Mouse (Mus musculus) midbrain, embryonic 15.5 days (tissue): ENCODE results near the gene Olfr1393. TPM values are rescaled to one million over a fixed set of nuclear protein-coding genes. Genes with fewer than 3 reads are reported as not detected.

Experiments
- ATAC-seq: fragments of 200-750 bp; cut with Nextera tagmentation; replicated peaks from 2 replicates; pipeline ENCODE4 v1.8.0; 2017; ENCODE audit warnings: moderate TSS enrichment
- H3K27ac ChIP-seq: fragments of 300-500 bp; sonication (generic); 2 replicates; pipeline ENCODE4 v1.5.1; 2015; ENCODE audit warnings: mild to moderate bottlenecking, inconsistent platforms
- H3K27me3 ChIP-seq: fragments of 300-500 bp; sonication (generic); replicated peaks from 2 replicates; pipeline ENCODE4 v1.6.1; 2015; ENCODE audit warnings: inconsistent platforms
- H3K36me3 ChIP-seq: fragments of 300-500 bp; sonication (generic); replicated peaks from 2 replicates; pipeline ENCODE4 v1.6.1; 2015; ENCODE audit warnings: inconsistent platforms
- H3K4me1 ChIP-seq: fragments of 300-500 bp; sonication (generic); 2 replicates; pipeline ENCODE4 v1.6.1; 2015; ENCODE audit warnings: inconsistent platforms
- H3K4me2 ChIP-seq: fragments of 300-500 bp; sonication (generic); 2 replicates; pipeline ENCODE4 v1.6.1; 2015; ENCODE audit warnings: inconsistent platforms, mild to moderate bottlenecking, moderate library complexity
- H3K4me3 ChIP-seq: fragments of 300-500 bp; sonication (generic); 2 replicates; pipeline ENCODE4 v1.5.1; 2015; ENCODE audit warnings: mild to moderate bottlenecking, inconsistent platforms
- H3K9ac ChIP-seq: fragments of 300-500 bp; sonication (generic); 2 replicates; pipeline ENCODE4 v1.6.1; 2015; ENCODE audit warnings: mild to moderate bottlenecking, inconsistent platforms
- H3K9me3 ChIP-seq: fragments of 300-500 bp; sonication (generic); 2 replicates; pipeline ENCODE4 v1.6.1; 2016; ENCODE audit warnings: inconsistent platforms
- WGBS: fragments of 180-500 bp; shearing (Covaris S2); methylation state at CpG from one replicate; pipeline ENCODE4 v1.1.7; 2015; ENCODE audit warnings: mixed read lengths; 5-methylcytosine and 5-hydroxymethylcytosine counted together
- polyA plus RNA-seq: library from polyadenylated mRNA; unstranded; fragments of >200 nt; fragmentation: Nextera tagmentation; extraction: Ambion mirVana; gene quantifications from 2 replicates; pipeline ENCODE4 v1.2.1, GENCODE M21; 2015

The Olfr1393 gene
- 0.05 TPM in 1 of 2 replicates, not detected in the other for polyA plus RNA-seq

DNA sequence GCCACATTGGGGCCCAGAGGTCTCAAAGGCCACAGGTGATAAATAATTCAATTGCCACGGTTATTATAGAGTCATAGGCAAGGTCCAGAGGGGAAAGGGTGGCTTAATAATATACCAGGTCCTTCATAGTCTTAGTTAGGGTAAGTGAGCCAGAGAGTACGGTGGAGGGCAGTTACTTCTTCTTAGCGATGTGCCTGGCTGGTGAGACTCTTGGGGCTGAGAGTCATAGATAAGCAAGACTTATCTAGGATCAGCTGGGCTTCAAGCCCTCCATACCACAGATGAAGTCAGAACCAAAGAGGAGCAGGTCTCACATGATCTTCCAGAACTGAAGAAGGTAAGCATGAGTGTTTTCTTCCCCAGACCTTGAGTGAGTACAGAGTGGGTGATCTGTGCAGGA is at the start of gene Olfr1393:
TSS of gene Olfr1393 (plus strand) at position 83 of the 400 bp plus-strand sequence.
- H3K27ac ChIP-seq = no peak within 1 kb of the TSS
- no peaks in the 10 kb centered on the region for H3K36me3 ChIP-seq
- no peak within 1 kb of the TSS for H3K9ac ChIP-seq
- H3K4me2 ChIP-seq = no peak within 1 kb of the TSS
- 82% methylated on average over 3 of the region's 3 CpGs for WGBS
- no peak within 1 kb of the TSS for H3K4me3 ChIP-seq
- no peaks in the 10 kb centered on the region for H3K9me3 ChIP-seq
- ATAC-seq = no peak
- peaks cover 4% of the 10 kb centered on the region; the same call in 1 of the 2 replicates for H3K4me1 ChIP-seq
- no peaks in the 10 kb centered on the region for H3K27me3 ChIP-seq

- no peak overlapping the region for H3K9ac ChIP-seq
- H3K9me3 ChIP-seq = no peaks in the 10 kb centered on the region
- no peak for ATAC-seq
- no peaks in the 10 kb centered on the region for H3K4me1 ChIP-seq
- H3K27me3 ChIP-seq = no peaks in the 10 kb centered on the region
- no peak overlapping the region for H3K4me2 ChIP-seq
- no peak overlapping the region for H3K4me3 ChIP-seq
- H3K27ac ChIP-seq = no peak overlapping the region
- WGBS = 81% methylated on average over 3 of the region's 3 CpGs
- H3K36me3 ChIP-seq = no peaks in the 10 kb centered on the region
Observed at GRCm38 (mm10) chr11:49232781-49233180, 45.3 kb upstream of the Olfr1393 start.

- H3K4me1 ChIP-seq = no peaks in the 10 kb centered on the region
- WGBS = 79% methylated on average over 3 of the region's 3 CpGs
- H3K4me3 ChIP-seq = no peak overlapping the region
- no peak overlapping the region for H3K27ac ChIP-seq
- H3K36me3 ChIP-seq = no peaks in the 10 kb centered on the region
- H3K9ac ChIP-seq = no peak overlapping the region
- no peaks in the 10 kb centered on the region for H3K9me3 ChIP-seq
- ATAC-seq = no peak
- no peaks in the 10 kb centered on the region for H3K27me3 ChIP-seq
- H3K4me2 ChIP-seq = no peak overlapping the region
Observed at GRCm38 (mm10) chr11:49235459-49236207, 42.5 kb upstream of the Olfr1393 start.

DNA sequence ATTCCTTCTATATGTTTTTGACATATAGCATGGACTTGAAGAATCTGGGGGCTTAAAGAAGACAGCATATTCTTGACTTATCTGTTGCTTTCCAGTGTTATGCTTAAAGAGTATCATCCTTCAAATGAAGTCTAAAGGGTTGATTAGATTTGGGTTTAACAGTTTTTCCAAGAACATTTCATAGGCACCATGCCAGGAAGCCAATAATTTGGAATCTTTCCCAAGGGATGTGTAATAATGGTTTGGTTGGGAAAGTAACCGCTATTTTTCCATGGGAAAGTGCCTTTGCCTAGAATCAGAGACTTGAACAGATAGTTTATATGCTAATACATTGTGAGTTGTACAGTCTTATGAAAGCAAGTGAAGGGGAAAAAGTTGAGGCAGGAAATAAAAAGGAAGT is 41.2 kb upstream of the Olfr1393 start:
- H3K4me1 ChIP-seq = no peaks in the 10 kb centered on the region
- no peak overlapping the region for H3K4me3 ChIP-seq
- no peaks in the 10 kb centered on the region for H3K36me3 ChIP-seq
- no peak overlapping the region for H3K27ac ChIP-seq
- no peak overlapping the region for H3K4me2 ChIP-seq
- ATAC-seq = no peak
- H3K9me3 ChIP-seq = no peaks in the 10 kb centered on the region
- H3K27me3 ChIP-seq = no peaks in the 10 kb centered on the region
- WGBS = 76% methylated on average over 1 of the region's 1 CpGs
- no peak overlapping the region for H3K9ac ChIP-seq

DNA sequence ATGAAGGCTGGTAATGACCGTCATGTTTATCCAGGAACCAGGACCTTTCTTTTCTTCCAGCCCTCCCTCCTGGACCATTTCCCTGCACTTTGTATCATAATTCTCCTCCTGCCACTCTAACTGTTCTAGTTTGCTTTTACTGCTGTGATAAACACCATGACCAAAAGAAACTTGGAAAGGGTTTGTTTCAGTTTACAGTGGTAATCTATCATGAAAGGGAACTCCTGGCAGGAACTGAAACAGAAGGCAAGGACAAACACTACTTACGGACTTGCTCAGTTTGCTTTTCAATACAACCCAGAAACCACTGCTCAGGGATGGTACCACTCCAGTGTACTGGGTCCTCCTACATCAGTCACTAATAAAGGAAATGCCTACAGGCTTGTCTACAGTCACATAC is 40.6 kb upstream of the Olfr1393 start:
- ATAC-seq = no peak
- no peak overlapping the region for H3K27ac ChIP-seq
- no peaks in the 10 kb centered on the region for H3K9me3 ChIP-seq
- H3K36me3 ChIP-seq = no peaks in the 10 kb centered on the region
- no peaks in the 10 kb centered on the region for H3K27me3 ChIP-seq
- H3K4me3 ChIP-seq = no peak overlapping the region
- no peak overlapping the region for H3K9ac ChIP-seq
- no peaks in the 10 kb centered on the region for H3K4me1 ChIP-seq
- WGBS = 89% methylated on average over 2 of the region's 2 CpGs
- no peak overlapping the region for H3K4me2 ChIP-seq

DNA sequence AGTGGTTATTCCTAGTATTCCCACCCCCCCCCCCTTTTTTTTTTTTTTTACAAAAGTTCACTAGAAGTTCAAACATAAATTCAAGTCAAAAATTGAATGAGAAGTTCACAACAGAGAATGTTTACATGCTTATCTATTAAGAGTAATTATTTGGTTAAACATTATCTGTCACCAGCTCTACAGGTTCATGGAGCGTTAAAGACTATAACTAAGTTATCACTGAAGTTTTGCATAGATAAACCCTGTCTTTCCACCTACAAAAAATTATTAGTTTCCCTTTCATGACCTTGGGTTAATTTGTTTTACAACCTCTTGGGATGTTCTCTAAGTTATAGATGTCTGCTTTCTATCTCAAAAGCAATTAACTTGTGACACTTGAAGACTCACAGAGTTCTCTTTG is 37.8 kb upstream of the Olfr1393 start:
- H3K27me3 ChIP-seq = no peaks in the 10 kb centered on the region
- WGBS = 90% methylated on average over 1 of the region's 1 CpGs
- H3K9ac ChIP-seq = no peak overlapping the region
- H3K4me2 ChIP-seq = no peak overlapping the region
- no peaks in the 10 kb centered on the region for H3K36me3 ChIP-seq
- H3K9me3 ChIP-seq = no peaks in the 10 kb centered on the region
- ATAC-seq = no peak
- peaks cover 15% of the 10 kb centered on the region for H3K4me1 ChIP-seq
- no peak overlapping the region for H3K4me3 ChIP-seq
- no peak overlapping the region for H3K27ac ChIP-seq

- WGBS = 88% methylated on average over 4 of the region's 4 CpGs
Observed at GRCm38 (mm10) chr11:49240874-49241273, 37.2 kb upstream of the Olfr1393 start.

DNA sequence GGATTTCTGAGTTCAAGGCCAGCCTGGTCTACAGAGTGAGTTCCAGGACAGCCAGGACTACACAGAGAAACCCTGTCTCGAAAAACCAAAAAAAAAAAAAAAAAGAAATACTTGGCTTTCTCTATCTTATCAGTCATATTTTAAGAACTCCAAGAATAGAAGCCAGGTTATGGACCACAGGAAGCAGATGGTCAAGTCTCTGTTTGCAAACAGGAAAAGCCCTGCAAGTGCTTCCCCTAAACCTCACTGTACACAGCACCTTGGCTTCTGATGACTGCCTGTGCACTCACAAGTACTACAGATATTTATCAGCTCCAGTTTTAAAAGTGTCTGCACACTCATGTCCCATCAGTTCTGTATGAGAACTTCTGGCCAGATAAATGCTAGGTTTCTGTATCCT is 36.6 kb upstream of the Olfr1393 start:
- Histone ChIP-seq H3K27me3 (no peaks in the 10 kb centered on the region), H3K4me2 (no peak overlapping the region), H3K9me3 (no peaks in the 10 kb centered on the region), H3K27ac (no peak overlapping the region), H3K9ac (no peak overlapping the region), H3K4me3 (no peak overlapping the region), H3K36me3 (no peaks in the 10 kb centered on the region), H3K4me1 (peaks cover 25% of the 10 kb centered on the region)
- no peak for ATAC-seq
- 38% methylated on average over 1 of the region's 1 CpGs for WGBS

More at GRCm38 (mm10) chr11:49240874-49241273, 37.2 kb upstream of the Olfr1393 start:
- no peaks in the 10 kb centered on the region for H3K36me3 ChIP-seq
- H3K9me3 ChIP-seq = no peaks in the 10 kb centered on the region
- H3K27ac ChIP-seq = no peak overlapping the region
- no peaks in the 10 kb centered on the region for H3K27me3 ChIP-seq
- no peak overlapping the region for H3K4me3 ChIP-seq
- no peak overlapping the region for H3K9ac ChIP-seq
- ATAC-seq = no peak
- H3K4me2 ChIP-seq = no peak overlapping the region
- peaks cover 20% of the 10 kb centered on the region for H3K4me1 ChIP-seq

DNA sequence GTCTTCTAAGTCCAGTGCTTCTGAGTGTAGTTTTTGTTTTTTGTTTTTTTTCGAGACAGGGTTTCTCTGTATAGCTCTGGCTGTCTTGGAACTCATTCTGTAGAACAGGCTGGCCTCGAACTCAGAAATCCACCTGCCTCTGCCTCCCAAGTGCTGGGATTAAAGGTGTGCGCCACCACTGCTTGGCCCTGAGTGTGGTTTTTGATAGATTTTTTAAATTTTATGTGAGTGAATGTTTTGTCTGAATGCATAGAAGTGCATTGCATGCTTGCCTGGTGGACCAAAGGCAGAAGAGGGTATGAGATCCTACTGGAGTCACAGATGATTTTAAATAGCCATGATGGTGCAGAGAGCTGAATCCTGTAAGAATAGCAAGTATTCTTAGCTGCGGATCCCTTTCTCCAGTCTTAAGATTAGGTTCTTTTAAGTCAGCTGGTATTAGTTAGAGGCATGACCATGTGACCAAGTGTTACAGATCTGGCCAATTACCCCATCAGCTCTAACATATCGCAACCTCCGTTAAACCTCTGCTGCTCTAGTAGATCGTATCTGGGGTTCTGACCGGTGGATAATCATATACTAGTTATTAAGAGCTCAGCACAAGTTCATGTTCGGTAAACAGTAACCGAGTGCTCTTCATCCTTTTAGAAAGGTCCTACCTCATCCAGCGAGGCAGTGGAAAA is 35.0 kb upstream of the Olfr1393 start:
- Histone ChIP-seq H3K9me3 (no peaks in the 10 kb centered on the region), H3K4me2 (peak overlapping the region; percentile 80), H3K36me3 (no peaks in the 10 kb centered on the region), H3K4me3 (peak overlapping the region; percentile 95), H3K27me3 (no peaks in the 10 kb centered on the region), H3K27ac (peak overlapping the region; percentile 96), H3K4me1 (peaks cover 41% of the 10 kb centered on the region), H3K9ac (peak overlapping the region; percentile 93)
- WGBS = 21% methylated on average over 11 of the region's 11 CpGs
- peak; percentile 15 for ATAC-seq

DNA sequence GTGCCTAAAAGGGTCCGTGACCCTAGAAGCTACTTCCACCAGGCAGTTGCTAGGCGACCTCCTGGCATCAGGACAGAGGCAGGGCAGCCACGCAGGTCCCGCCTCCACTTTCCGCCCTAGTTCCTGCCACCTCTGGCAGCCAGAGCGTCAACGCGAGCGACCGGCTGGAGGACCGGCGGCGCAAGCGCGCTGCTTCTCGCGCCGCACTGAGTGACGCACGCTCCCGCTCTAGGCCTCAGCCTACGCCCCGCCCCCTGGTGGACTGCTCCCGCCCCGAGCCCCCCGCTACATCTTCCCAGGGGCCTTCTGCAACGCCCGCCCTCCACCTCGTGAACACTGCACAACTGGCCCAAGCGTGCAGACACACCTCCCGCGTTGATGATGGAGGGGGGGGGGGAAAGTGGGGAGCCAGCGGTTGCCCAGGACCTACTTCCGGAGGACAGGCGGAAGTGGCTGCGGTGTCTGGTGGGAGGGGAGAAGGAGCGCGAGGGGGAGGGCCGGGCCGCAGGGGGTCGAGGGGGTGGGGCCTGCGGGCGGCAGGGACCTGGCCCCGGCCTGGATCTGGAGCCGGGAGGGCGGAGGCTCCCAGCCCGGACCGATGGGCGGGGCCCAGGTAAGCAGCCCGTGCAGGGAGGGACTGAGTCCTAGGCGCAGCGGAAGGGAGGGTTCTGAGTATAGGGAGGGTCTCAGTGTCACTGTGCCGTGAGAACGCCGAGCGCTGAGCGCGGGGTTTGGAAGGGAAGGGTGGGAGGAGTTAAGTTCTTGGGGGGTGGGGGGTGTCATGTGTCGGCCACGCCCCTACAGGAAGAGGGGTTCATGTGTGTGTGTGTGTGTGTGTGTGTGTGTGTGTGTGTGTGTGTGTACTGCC is 34.1 kb upstream of the Olfr1393 start, which contains the start of gene Mgat1:
TSS of gene Mgat1 (plus strand) at position 465 of the 868 bp plus-strand sequence.
- peak within 1 kb of the TSS; percentile 93 for H3K9ac ChIP-seq
- H3K36me3 ChIP-seq = no peaks in the 10 kb centered on the region
- no peaks in the 10 kb centered on the region for H3K27me3 ChIP-seq
- H3K4me1 ChIP-seq = peaks cover 43% of the 10 kb centered on the region
- ATAC-seq = peak; percentile 97
- H3K9me3 ChIP-seq = no peaks in the 10 kb centered on the region
- H3K27ac ChIP-seq = peak within 1 kb of the TSS; percentile 96
- H3K4me3 ChIP-seq = peak within 1 kb of the TSS; percentile 95
- H3K4me2 ChIP-seq = peak within 1 kb of the TSS; percentile 80
- WGBS = under 1% methylated on average over 52 of the region's 60 CpGs

GRCm38 (mm10) chr11:49244595-49244930 is 33.5 kb upstream of the Olfr1393 start:
- H3K9me3 ChIP-seq = no peaks in the 10 kb centered on the region
- H3K27me3 ChIP-seq = no peaks in the 10 kb centered on the region
- peak overlapping the region; percentile 80 for H3K4me2 ChIP-seq
- H3K4me3 ChIP-seq = peak overlapping the region; percentile 95
- H3K36me3 ChIP-seq = no peaks in the 10 kb centered on the region
- ATAC-seq = peak; percentile 2; the same call in 1 of the 2 replicates
- 1% methylated on average over 4 of the region's 4 CpGs for WGBS
- peak overlapping the region; percentile 96 for H3K27ac ChIP-seq
- peaks cover 43% of the 10 kb centered on the region for H3K4me1 ChIP-seq
- peak overlapping the region; percentile 93; the same call in 1 of the 2 replicates for H3K9ac ChIP-seq

- Histone ChIP-seq H3K4me3 (peak overlapping the region; percentile 95), H3K4me2 (peak overlapping the region; percentile 80), H3K4me1 (peaks cover 45% of the 10 kb centered on the region), H3K9ac (peak overlapping the region; percentile 93; the same call in 1 of the 2 replicates), H3K36me3 (no peaks in the 10 kb centered on the region), H3K27ac (no peak overlapping the region), H3K27me3 (no peaks in the 10 kb centered on the region), H3K9me3 (no peaks in the 10 kb centered on the region)
- WGBS = 21% methylated on average over 7 of the region's 7 CpGs
- no peak for ATAC-seq
Observed at GRCm38 (mm10) chr11:49245176-49245575, 32.9 kb upstream of the Olfr1393 start.
